16 mouse cellular contexts compared by ENCODE assay signal in the genomic region with DNA sequence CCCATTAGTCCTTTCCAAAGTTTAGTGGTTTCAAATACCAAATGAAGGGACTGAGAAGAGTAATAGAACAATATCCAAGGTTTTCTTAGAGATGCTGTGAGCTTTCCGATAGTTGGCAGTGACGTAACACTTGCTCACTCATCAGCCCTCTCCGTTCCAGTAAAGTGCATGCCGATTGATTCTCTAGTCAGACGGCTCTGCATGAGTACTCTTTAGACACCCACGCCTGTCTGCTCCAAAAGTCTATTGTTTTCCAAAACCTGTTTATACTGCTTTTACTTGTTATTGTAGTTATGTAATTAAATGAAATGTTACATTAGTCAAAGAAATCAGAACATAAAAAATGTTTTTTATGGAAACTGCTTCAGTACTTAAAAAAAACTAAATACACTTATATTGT.
"Had no signal": no experiment of that assay in that cellular context is flagged by ENCODE, and none has a peak within 500 bp of the region (broad histone marks: within the 10 kb centered on the region; RNA-seq: fewer than 3 reads in every experiment).

No protein-coding gene starts in this region.

- H3K4me1 ChIP-seq: neural tube, embryonic 13.5 days; neural tube, embryonic 15.5 days; stomach, embryonic 15.5 days had no signal

- H3K9ac ChIP-seq: neural tube, embryonic 13.5 days; neural tube, embryonic 15.5 days; stomach, embryonic 15.5 days had no signal

- DNase-seq: retina, postnatal 1 day; right cerebral cortex, adult 18-20 months; right cerebral cortex, postnatal 14 days; right cerebral cortex, postnatal 25 days; right cerebral cortex, postnatal 4 days; spleen, adult 18-20 months; thymus, adult 18-20 months; thymus, adult 2 months; thymus, postnatal 14 days; thymus, postnatal 25 days; thymus, postnatal 36 days; thymus, postnatal 4 days had no signal

- H3K9me3 ChIP-seq: neural tube, embryonic 13.5 days; neural tube, embryonic 15.5 days; stomach, embryonic 15.5 days had no signal

- H3K4me2 ChIP-seq: neural tube, embryonic 13.5 days; neural tube, embryonic 15.5 days; stomach, embryonic 15.5 days had no signal

- H3K27me3 ChIP-seq: neural tube, embryonic 13.5 days; neural tube, embryonic 15.5 days; stomach, embryonic 15.5 days had no signal

- H3K27ac ChIP-seq: neural tube, embryonic 13.5 days; neural tube, embryonic 15.5 days; stomach, embryonic 15.5 days; stomach, postnatal 0 days had no signal

- H3K4me3 ChIP-seq: neural tube, embryonic 13.5 days; neural tube, embryonic 15.5 days; stomach, embryonic 15.5 days had no signal
